Mouse (Mus musculus): ENCODE measurements around the gene 1110008P14Rik.
"Not testable (repeated sequence)": the region's sequence is repeated elsewhere in the genome, so short reads cannot be mapped to it uniquely, and the experiment has no call there.

The 1110008P14Rik gene

DNA sequence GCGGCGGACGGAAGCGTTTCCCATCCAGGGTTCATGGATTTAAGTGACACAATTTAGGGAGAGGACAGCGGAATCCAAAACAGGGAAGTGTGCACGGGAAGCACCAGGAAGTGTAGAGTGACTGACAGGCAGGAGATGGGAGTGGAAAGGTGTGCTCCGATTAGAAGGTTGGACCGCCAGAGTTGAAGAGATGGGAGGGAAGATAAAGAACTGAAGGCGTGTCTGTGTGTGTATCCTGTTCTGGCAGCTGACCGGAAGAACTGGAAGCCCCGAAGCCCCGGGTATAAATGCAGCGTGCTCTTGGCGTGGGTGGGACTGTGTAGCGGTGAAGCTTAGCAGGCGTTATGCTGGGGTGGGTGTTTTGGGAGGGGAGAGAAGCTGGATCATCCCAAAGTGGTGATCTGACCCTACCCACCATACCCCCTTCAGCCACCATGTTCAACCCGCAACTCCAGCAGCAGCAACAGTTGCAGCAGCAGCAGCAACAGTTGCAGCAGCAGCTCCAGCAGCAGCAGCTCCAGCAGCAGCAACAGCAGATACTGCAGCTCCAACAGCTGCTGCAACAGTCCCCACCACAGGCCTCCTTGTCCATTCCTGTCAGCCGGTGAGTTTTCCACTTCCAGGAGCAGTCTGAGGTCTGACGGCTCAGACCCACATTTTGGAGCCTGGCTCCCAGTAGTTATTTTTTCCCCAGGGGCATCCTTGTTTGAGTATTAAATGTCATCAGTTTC, 18.2 kb downstream of the 1110008P14Rik start:
- no peak for DNase-seq (ENCODE audit: extremely low spot score, low spot score)

DNA sequence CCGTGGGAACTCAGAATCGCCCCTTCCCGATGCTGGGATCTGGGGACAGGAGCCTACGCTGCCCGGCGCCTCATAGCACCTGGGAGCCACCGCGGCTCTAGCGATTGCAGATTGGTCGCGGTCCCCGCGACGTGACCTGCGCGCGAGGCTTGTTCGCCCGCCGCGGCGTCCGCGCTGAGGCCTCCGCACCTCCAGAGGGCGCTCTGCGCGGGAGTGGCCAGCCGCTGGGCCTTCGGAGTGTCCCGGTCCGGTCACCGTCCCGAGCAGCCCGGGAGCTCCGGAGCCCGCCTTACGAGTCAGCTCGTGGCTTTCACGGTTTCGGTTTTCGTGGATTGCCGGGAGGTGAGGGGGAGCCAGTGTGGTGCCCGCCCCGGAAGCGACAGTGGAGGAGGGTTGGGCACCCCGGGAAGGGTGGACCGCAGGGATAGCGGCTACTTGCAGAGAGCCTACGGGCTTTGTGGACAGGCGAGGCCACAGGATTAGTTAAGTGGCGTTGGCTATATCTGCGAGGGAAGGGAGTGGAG, 18.9 kb downstream of the 1110008P14Rik start:
- peak; percentile 93 for DNase-seq (ENCODE audit: extremely low spot score, low spot score)

- DNase-seq (ENCODE audit: extremely low spot score, low spot score): not testable (repeated sequence)
These were observed 19.5 kb downstream of the 1110008P14Rik start for GRCm38 (mm10) chr2:32362274-32362673.

DNA sequence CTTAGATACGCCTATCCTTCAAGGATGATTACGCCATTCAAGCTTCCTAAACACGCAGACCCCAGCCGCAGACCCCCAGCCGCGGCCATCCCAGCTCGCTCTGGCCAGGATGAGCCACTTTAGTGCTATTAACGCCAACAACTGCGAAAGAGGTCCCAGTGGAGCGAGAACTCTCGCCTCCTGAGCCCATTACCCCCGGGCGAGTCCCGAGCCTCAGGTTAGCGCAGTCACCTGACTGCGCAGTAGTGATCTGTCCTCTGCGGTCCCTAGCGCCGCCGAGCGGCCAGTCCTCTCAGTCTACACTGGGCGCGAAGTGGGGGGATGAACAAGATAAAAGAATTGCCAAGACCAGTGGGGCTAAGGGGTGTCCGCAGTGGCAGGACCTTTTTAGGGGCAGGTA, 20.3 kb downstream of the 1110008P14Rik start:
- peak; percentile 59 for DNase-seq (ENCODE audit: extremely low spot score, low spot score)

GRCm38 (mm10) chr2:32360741-32361140, 21.0 kb downstream of the 1110008P14Rik start:
- DNase-seq (ENCODE audit: extremely low spot score, low spot score): peak; percentile 76

GRCm38 (mm10) chr2:32358381-32358780, 23.4 kb downstream of the 1110008P14Rik start:
- no peak for DNase-seq (ENCODE audit: extremely low spot score, low spot score)

GRCm38 (mm10) chr2:32357710-32358109, 24.0 kb downstream of the 1110008P14Rik start:
- no peak for DNase-seq (ENCODE audit: extremely low spot score, low spot score)

GRCm38 (mm10) chr2:32356216-32356615, 25.5 kb downstream of the 1110008P14Rik start:
- DNase-seq (ENCODE audit: extremely low spot score, low spot score): no peak

DNA sequence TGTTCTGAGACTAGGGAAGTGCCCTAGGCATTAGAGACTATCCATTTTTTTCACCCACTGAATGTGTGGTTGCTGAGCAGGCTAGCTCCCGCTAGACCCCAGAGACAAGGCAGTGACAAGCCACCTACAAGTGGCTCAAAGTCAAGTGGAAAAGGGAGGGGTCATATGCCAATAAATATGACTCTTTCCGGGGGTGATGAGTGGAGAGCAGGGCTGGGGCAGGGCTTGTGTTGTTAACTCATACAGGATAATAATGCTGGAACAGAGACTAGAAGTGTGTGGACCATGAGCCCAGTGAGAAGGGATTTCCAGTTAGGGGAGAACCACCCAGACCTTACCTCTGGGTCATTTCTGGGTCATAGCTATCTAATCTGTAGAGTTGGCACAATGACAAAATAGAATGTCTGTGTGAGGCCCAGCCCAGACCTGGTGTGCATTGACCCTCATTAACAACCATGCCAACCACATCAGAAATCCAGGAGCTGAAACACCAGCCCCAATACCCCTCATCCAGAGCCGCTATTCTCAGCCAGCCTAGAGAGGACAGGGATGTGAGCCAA, 27.3 kb downstream of the 1110008P14Rik start:
- no peak for DNase-seq (ENCODE audit: extremely low spot score, low spot score)

- no peak for DNase-seq (ENCODE audit: extremely low spot score, low spot score)
These were observed 27.9 kb downstream of the 1110008P14Rik start for GRCm38 (mm10) chr2:32353836-32354235.

DNA sequence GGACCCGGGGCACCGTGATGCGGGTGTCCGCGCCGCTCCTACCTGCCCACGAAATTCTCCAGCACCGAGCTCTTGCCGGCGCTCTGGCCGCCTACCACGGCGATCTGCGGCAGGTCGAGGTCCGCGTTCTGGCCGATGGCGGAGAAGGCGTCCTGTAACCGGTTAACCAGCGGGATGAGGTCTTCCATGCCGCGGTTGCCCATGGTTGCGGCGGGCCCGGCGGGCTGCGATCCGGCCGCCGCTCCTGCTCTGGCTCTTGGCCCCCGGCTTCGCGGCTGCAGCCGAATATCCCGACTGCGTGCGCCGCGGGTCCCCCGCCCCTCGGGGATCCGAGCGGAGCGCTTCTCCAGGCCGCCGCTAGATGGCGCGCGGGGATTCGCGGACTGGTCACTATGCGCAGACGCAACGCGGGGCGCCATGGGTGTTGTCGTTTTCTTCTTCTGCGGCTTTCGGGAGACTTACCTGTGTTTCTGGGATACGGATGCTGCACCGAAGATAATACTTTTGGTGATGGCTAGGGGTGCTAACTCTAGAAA, 28.7 kb downstream of the 1110008P14Rik start, which contains the start of gene Dnm1:
Gene Dnm1 (minus strand): TSS at position 332 of the 536 bp plus-strand sequence.
- peak; percentile 96 for DNase-seq (ENCODE audit: extremely low spot score, low spot score)

DNA sequence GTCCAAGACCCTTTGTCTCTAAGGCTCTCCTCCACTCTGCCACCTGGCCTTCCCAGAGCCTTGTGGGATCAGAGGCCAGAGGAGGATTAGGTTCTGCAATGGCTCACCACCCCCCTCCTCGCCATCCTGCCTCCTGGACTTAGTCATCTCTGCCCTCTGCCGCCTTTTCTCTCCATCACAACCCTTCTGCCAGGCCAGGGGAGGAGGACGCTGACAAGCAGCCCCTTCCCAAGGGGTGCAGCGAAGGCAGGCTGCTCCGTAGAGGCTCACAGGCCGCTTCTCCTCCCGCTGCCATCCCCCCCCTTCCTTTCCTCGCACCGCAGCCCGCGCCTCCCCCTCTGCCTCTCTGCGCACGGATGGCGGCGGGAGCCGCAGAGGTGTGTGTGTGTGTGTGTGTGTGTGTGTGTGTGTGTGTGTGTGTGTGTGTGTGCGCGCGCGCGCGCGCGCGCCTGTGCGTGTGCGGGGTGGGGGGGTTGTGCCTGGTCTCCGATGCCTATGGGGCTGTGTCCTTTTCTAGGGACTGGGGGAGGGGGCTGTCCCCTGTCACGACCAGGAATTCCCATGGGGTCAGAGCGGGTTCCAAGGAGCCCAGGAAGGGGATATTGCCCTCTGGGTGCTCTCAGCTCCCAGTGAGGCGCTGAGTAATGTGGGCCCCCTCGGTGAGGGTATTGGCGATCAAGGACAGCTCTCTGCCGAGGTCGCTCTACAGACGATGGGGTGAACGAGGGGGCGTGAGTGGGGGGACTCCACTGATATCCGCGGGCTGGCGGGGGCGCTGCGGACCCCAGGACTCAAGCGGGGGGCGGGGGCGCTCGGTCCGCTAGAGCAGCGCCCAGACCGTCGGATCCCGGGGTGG, 29.4 kb downstream of the 1110008P14Rik start, which contains the start of gene Ciz1:
Gene Ciz1 (plus strand): TSS at position 177 of the 856 bp plus-strand sequence.
- DNase-seq (ENCODE audit: extremely low spot score, low spot score): peak; percentile 57

- DNase-seq (ENCODE audit: extremely low spot score, low spot score): no peak
These were observed 30.2 kb downstream of the 1110008P14Rik start for GRCm38 (mm10) chr2:32351471-32351961.

DNA sequence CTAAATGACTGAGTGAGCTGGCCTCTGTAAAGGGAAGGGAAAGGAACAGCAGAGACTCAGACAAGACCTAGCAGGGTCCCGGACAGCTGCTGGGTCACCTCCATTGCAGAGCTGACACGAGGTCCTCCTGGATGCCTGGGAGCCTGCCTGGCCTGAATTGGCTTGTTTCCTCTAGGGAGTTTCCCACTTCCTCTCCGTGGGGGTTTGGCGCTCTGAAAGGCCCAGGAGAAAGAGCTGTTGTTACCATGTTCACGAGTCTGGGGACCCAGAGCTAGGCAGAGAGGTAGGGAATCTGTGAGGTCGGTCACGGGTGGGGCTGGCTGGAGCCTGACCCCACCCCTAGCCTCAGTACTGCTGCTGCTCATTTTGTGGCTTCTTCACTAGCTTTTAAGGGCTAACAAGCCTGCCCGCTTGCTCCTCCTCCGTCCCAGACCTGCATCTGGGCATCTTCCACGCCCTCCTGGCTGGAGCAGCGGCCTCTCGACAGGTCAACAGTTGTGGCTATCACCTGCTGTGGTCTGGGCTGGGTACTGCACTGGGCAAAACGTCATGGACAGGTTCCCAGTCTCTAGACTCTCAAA, 31.2 kb downstream of the 1110008P14Rik start:
- no peak for DNase-seq (ENCODE audit: extremely low spot score, low spot score)

DNA sequence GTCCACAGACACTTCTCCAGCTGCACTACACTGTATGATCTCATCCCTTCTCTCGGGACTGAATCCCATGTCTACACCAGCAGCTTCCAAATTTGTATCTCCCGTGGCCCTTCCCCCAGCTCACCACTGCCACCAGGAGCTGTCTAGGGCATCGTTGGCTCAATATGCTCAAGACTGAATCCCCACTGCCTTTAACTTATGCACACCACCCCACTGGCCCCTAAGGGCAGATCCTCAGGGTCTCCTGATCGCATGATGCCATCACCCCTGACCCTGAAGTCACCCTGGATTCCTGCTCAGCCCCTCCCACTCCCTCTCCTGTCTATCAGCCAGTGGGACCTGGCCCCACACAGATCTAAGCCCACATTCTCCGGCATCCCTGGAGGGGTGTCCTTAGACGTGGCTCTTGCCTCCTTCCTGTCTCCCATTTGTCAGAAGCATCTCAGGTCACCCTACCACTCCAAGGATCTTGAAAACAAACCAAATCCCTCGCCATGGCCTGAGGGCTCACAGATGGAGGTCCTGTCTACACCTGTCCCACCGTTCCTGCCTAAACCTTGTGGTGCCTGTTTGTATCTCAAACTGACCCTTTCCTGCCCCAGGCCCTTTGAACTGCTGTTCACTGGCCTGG, 32.0 kb downstream of the 1110008P14Rik start:
- DNase-seq (ENCODE audit: extremely low spot score, low spot score): no peak

DNA sequence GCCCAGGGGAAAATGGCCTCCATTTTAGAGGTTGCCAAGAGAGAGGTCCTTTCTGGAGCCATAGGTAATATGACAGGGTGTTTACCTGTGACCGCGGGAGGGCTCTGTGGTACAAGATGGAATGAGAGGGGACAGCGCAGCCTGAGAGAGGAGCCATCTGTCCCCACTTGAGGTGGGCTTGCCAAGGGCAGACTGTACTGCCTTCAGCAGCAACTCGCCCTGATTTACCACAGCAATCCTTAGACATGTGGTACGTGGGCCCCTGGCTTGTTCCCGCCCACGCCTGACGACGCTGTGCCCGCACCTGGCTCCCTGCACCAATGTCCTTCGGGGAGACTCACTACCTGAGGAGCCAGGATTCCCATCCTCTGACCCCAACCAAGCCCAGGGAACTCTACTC, 33.4 kb downstream of the 1110008P14Rik start:
- no peak for DNase-seq (ENCODE audit: extremely low spot score, low spot score)

DNA sequence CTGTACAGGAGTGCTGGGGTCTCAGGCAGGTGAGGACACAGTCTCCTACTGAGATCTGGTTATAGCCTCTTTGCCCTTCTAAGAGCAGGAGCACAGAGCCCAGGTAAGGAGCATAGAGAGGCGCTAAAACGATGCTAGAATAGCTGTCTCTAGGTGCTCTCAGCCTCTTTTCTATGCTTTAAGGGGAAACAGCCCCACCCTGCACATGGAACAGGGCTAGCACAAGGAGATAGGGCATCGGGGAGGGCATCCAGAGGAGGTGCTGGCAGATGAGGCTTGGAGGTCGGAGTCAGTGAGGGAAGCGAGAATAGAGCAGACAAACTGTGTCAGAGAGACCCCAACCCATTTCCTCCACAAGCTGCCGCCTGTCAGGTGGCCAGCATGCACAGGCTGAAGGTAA, 34.7 kb downstream of the 1110008P14Rik start:
- DNase-seq (ENCODE audit: extremely low spot score, low spot score): no peak

- DNase-seq (ENCODE audit: extremely low spot score, low spot score): no peak
These were observed 37.0 kb downstream of the 1110008P14Rik start for GRCm38 (mm10) chr2:32344598-32345321.

- DNase-seq (ENCODE audit: extremely low spot score, low spot score): no peak
These were observed 37.7 kb downstream of the 1110008P14Rik start for GRCm38 (mm10) chr2:32344056-32344455.

DNA sequence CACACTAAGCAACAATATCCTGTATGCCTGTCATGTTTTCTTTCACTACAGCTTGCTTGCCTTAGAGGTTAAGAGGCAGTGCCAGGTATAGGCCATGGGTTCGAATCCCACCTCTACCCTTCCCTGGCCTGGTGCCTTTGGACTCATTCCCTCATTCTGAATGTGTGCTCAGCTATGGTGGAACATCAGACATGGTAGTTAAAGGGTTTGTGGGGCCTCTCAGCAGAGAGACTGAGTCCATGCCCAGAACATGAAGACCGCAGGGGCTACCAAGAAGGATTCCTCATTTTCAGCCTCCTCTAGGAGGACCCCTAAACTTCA, 38.4 kb downstream of the 1110008P14Rik start:
- DNase-seq (ENCODE audit: extremely low spot score, low spot score): no peak

Data from neural tube, embryonic 10.5 days (tissue).